ENCODE assay signal across 9 mouse cellular contexts in the genomic region with DNA sequence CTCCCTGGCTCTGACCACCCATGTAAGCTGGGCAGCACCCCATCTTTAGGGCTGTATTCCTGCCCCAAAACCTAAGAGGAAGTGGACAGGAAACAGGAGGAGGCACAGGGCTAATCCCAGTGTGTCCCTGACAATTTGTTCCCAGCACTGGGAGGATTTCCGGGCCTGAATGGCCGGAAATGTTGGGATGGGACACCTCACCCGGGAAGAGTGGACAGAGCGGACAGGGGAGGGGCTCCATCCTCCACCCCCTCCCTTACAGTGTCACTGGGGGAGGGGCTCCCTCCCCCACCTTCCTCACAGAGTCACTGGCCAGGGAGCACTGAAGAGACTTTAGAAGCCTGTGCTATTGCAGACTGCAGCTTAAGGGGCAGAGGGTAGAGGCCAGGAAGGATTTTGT. TPM values are rescaled to one million over a fixed set of nuclear protein-coding genes. Genes with fewer than 3 reads are reported as not detected.
DNase-seq lines count a peak whose midpoint lies in the region; ATAC-seq and TF ChIP-seq lines count a peak whose summit lies in the region.
"Had no signal": no experiment of that assay in that cellular context is flagged by ENCODE, and none has a peak within 500 bp of the region (broad histone marks: within the 10 kb centered on the region; RNA-seq: fewer than 3 reads in every experiment).

No protein-coding gene starts in this region.

- peaks cover 4% of the 10 kb centered on the region; the same call in 1 of the 2 replicates for H3K27me3 ChIP-seq in intestine, embryonic 15.5 days (replicated peaks)
- H3K27me3 ChIP-seq in intestine, postnatal 0 days (replicated peaks; ENCODE audit: control insufficient read depth, insufficient read depth, low read length) = peaks cover 5% of the 10 kb centered on the region; the same call in 1 of the 2 replicates
- H3K27me3 ChIP-seq in kidney, postnatal 0 days (ENCODE audit: insufficient read depth, low read length) = no peaks in the 10 kb centered on the region
- H3K27me3 ChIP-seq in lung, postnatal 0 days (replicated peaks; ENCODE audit: insufficient read depth, low read length) = no peaks in the 10 kb centered on the region

- H3K4me1 ChIP-seq in intestine, embryonic 15.5 days (replicated peaks) = peaks cover 34% of the 10 kb centered on the region
- H3K4me1 ChIP-seq in intestine, postnatal 0 days (replicated peaks; ENCODE audit: control insufficient read depth, insufficient read depth, low read length) = no peaks in the 10 kb centered on the region
- H3K4me1 ChIP-seq in kidney, postnatal 0 days (replicated peaks; ENCODE audit: insufficient read depth, low read length) = peaks cover 16% of the 10 kb centered on the region
- peaks cover 4% of the 10 kb centered on the region; the same call in 1 of the 2 replicates for H3K4me1 ChIP-seq in lung, postnatal 0 days (ENCODE audit: insufficient read depth, low read depth, low read length)

- no peaks in the 10 kb centered on the region for H3K9me3 ChIP-seq in intestine, embryonic 15.5 days
- H3K9me3 ChIP-seq in intestine, postnatal 0 days (ENCODE audit: control insufficient read depth) = no peaks in the 10 kb centered on the region
- no peaks in the 10 kb centered on the region for H3K9me3 ChIP-seq in kidney, postnatal 0 days (replicated peaks; ENCODE audit: low read length)
- H3K9me3 ChIP-seq in lung, postnatal 0 days (ENCODE audit: low read length) = no peaks in the 10 kb centered on the region

- peak overlapping the region; percentile 45 for H3K27ac ChIP-seq in intestine, embryonic 15.5 days
- H3K27ac ChIP-seq in intestine, postnatal 0 days (ENCODE audit: low read depth, low read length) = no peak overlapping the region
- H3K27ac ChIP-seq in kidney, postnatal 0 days = peak overlapping the region; percentile 85
- H3K27ac ChIP-seq in lung, postnatal 0 days (ENCODE audit: low read length) = peak overlapping the region; percentile 85

- H3K36me3 ChIP-seq in intestine, embryonic 15.5 days = no peaks in the 10 kb centered on the region
- H3K36me3 ChIP-seq in intestine, postnatal 0 days (ENCODE audit: control insufficient read depth, insufficient read depth) = no peaks in the 10 kb centered on the region
- H3K36me3 ChIP-seq in kidney, postnatal 0 days (ENCODE audit: insufficient read depth, low read length) = no peaks in the 10 kb centered on the region
- no peaks in the 10 kb centered on the region for H3K36me3 ChIP-seq in lung, postnatal 0 days (ENCODE audit: insufficient read depth, low read length)

- H3K4me3 ChIP-seq in intestine, embryonic 15.5 days (replicated peaks) = no peak overlapping the region
- no peak overlapping the region for H3K4me3 ChIP-seq in intestine, postnatal 0 days (ENCODE audit: low read depth, low read length)
- no peak overlapping the region for H3K4me3 ChIP-seq in kidney, postnatal 0 days (replicated peaks; ENCODE audit: low read depth, low read length)
- no peak overlapping the region for H3K4me3 ChIP-seq in lung, postnatal 0 days (ENCODE audit: low read depth, low read length)

- TF ChIP-seq EP300 in lung, postnatal 0 days (IDR thresholded peaks at IDR 0.05) = peak; percentile 98

- ATAC-seq in intestine, embryonic 15.5 days = no peak
- ATAC-seq in intestine, postnatal 0 days = no peak
- peak; percentile 26 for ATAC-seq in kidney, postnatal 0 days (replicated peaks; ENCODE audit: low FRiP score, low read depth)
- ATAC-seq in lung, postnatal 0 days = peak; percentile 81

- no peak overlapping the region for H3K9ac ChIP-seq in intestine, embryonic 15.5 days
- H3K9ac ChIP-seq in intestine, postnatal 0 days (ENCODE audit: low read depth, low read length) = no peak overlapping the region
- H3K9ac ChIP-seq in kidney, postnatal 0 days (ENCODE audit: low read depth, low read length) = no peak overlapping the region
- no peak overlapping the region for H3K9ac ChIP-seq in lung, postnatal 0 days (replicated peaks; ENCODE audit: low read depth)

- DNase-seq in heart, adult 9 months (ENCODE audit: low spot score in 2 of 2) = peak; percentile 84 to 94
- DNase-seq in kidney, postnatal 0 days (ENCODE audit: low spot score) = peak; percentile 71
- peak; percentile 75 for DNase-seq in lung, postnatal 0 days (ENCODE audit: low spot score)
- no peak for DNase-seq in urinary bladder, adult 2 months (ENCODE audit: low spot score)
- no peak for DNase-seq in layer of hippocampus, adult 18-20 months (ENCODE audit: low spot score in 2 of 2)
- DNase-seq in right cerebral cortex, adult 18-20 months = no peak

- WGBS in intestine, embryonic 15.5 days = 58% methylated on average over 4 of the region's 4 CpGs
- WGBS in intestine, postnatal 0 days = 65% methylated on average over 4 of the region's 4 CpGs
- WGBS in kidney, postnatal 0 days = 30% methylated on average over 4 of the region's 4 CpGs
- 35% methylated on average over 4 of the region's 4 CpGs for WGBS in lung, postnatal 0 days

- no peak overlapping the region; the same call in 1 of the 2 replicates for H3K4me2 ChIP-seq in intestine, embryonic 15.5 days (replicated peaks)
- H3K4me2 ChIP-seq in intestine, postnatal 0 days (replicated peaks; ENCODE audit: low read depth) = no peak overlapping the region
- H3K4me2 ChIP-seq in kidney, postnatal 0 days (ENCODE audit: low read length) = peak overlapping the region; percentile 4; the same call in 1 of the 2 replicates
- H3K4me2 ChIP-seq in lung, postnatal 0 days (replicated peaks; ENCODE audit: low read depth, low read length) = peak overlapping the region; percentile 11; the same call in 1 of the 2 replicates

- TF ChIP-seq CTCF in intestine, postnatal 0 days (IDR thresholded peaks at IDR 0.05; ENCODE audit: low read depth) = no peak
- no peak for TF ChIP-seq CTCF in kidney, postnatal 0 days (IDR thresholded peaks at IDR 0.05; ENCODE audit: low read depth)
- TF ChIP-seq CTCF in lung, postnatal 0 days (IDR thresholded peaks at IDR 0.05) = no peak

RNA-seq across cellular contexts. Expression of a gene that starts 5.9 kb away (rescaled TPM):
- polyA plus RNA-seq in intestine, embryonic 15.5 days (2015; fragmentation: Nextera tagmentation; extraction: Ambion mirVana) = 0.13 and 0.34 TPM in 2 replicates
- polyA plus RNA-seq in intestine, postnatal 0 days (2015; fragmentation: Nextera tagmentation; extraction: Ambion mirVana) = 0.18 TPM in 2 replicates
- polyA plus RNA-seq in kidney, postnatal 0 days (2015; fragmentation: Nextera tagmentation; extraction: Ambion mirVana) = 0.11 TPM in 1 of 2 replicates, not detected in the other
- 0.30 TPM in 2 replicates for polyA plus RNA-seq in lung, postnatal 0 days (2015; fragmentation: Nextera tagmentation; extraction: Ambion mirVana)
- polyA plus RNA-seq in urinary bladder, adult 2 months (2012; rRNA removed) = not detected in 2 replicates
- total RNA-seq in layer of hippocampus, adult 18-20 months (2021) = 1 to 10 TPM; 1.5 to 1.8 TPM
- total RNA-seq: granulocyte monocyte progenitor cell, adult 5-6 weeks had no signal

RNA-seq across cellular contexts. Expression of a gene that starts 14.1 kb away (rescaled TPM):
- 27.8 and 28.6 TPM in 2 replicates for polyA plus RNA-seq in intestine, embryonic 15.5 days (2015; fragmentation: Nextera tagmentation; extraction: Ambion mirVana)
- 11.2 and 11.7 TPM in 2 replicates for polyA plus RNA-seq in intestine, postnatal 0 days (2015; fragmentation: Nextera tagmentation; extraction: Ambion mirVana)
- 31.1 and 31.3 TPM in 2 replicates for polyA plus RNA-seq in kidney, postnatal 0 days (2015; fragmentation: Nextera tagmentation; extraction: Ambion mirVana)
- polyA plus RNA-seq in lung, postnatal 0 days (2015; fragmentation: Nextera tagmentation; extraction: Ambion mirVana) = 51.8 and 53.5 TPM in 2 replicates
- polyA plus RNA-seq in urinary bladder, adult 2 months (2012; rRNA removed) = 9.9 and 10.3 TPM in 2 replicates
- total RNA-seq in layer of hippocampus, adult 18-20 months (2021) = 10 to 100 TPM; 16.6 to 19.4 TPM

RNA-seq across cellular contexts. Expression of a gene that starts 22.1 kb away (rescaled TPM):
- 95.7 and 99.6 TPM in 2 replicates for polyA plus RNA-seq in intestine, embryonic 15.5 days (2015; fragmentation: Nextera tagmentation; extraction: Ambion mirVana)
- polyA plus RNA-seq in intestine, postnatal 0 days (2015; fragmentation: Nextera tagmentation; extraction: Ambion mirVana) = 54.0 and 62.2 TPM in 2 replicates
- 87.4 and 90.6 TPM in 2 replicates for polyA plus RNA-seq in kidney, postnatal 0 days (2015; fragmentation: Nextera tagmentation; extraction: Ambion mirVana)
- 62.8 and 68.7 TPM in 2 replicates for polyA plus RNA-seq in lung, postnatal 0 days (2015; fragmentation: Nextera tagmentation; extraction: Ambion mirVana)
- polyA plus RNA-seq in urinary bladder, adult 2 months (2012; rRNA removed) = 112 and 151 TPM in 2 replicates
- total RNA-seq in layer of hippocampus, adult 18-20 months (2021) = 100 to 1,000 TPM; 119 to 123 TPM

RNA-seq across cellular contexts. Expression of a gene that starts 22.1 kb away (rescaled TPM):
- 61.4 and 64.2 TPM in 2 replicates for polyA plus RNA-seq in intestine, embryonic 15.5 days (2015; fragmentation: Nextera tagmentation; extraction: Ambion mirVana)
- polyA plus RNA-seq in intestine, postnatal 0 days (2015; fragmentation: Nextera tagmentation; extraction: Ambion mirVana) = 59.2 and 60.4 TPM in 2 replicates
- 74.9 and 79.4 TPM in 2 replicates for polyA plus RNA-seq in kidney, postnatal 0 days (2015; fragmentation: Nextera tagmentation; extraction: Ambion mirVana)
- 60.9 and 63.5 TPM in 2 replicates for polyA plus RNA-seq in lung, postnatal 0 days (2015; fragmentation: Nextera tagmentation; extraction: Ambion mirVana)
- 42.9 and 53.7 TPM in 2 replicates for polyA plus RNA-seq in urinary bladder, adult 2 months (2012; rRNA removed)
- total RNA-seq in layer of hippocampus, adult 18-20 months (2021) = 10 to 100 TPM; 30.2 to 32.1 TPM

RNA-seq across cellular contexts. Expression of a gene that starts 31.0 kb away (rescaled TPM):
- 30.1 and 35.5 TPM in 2 replicates for polyA plus RNA-seq in intestine, embryonic 15.5 days (2015; fragmentation: Nextera tagmentation; extraction: Ambion mirVana)
- 12.4 and 15.2 TPM in 2 replicates for polyA plus RNA-seq in intestine, postnatal 0 days (2015; fragmentation: Nextera tagmentation; extraction: Ambion mirVana)
- 36.1 and 36.2 TPM in 2 replicates for polyA plus RNA-seq in kidney, postnatal 0 days (2015; fragmentation: Nextera tagmentation; extraction: Ambion mirVana)
- 12.6 and 15.6 TPM in 2 replicates for polyA plus RNA-seq in lung, postnatal 0 days (2015; fragmentation: Nextera tagmentation; extraction: Ambion mirVana)
- polyA plus RNA-seq in urinary bladder, adult 2 months (2012; rRNA removed) = 29.4 and 36.3 TPM in 2 replicates
- total RNA-seq in layer of hippocampus, adult 18-20 months (2021) = 1 to 10 TPM; 8.5 to 9.9 TPM

Comparison
In these comparisons a context has a peak if more than half of its experiments do, and no peak if none do; other contexts are left out.
1. ATAC-seq: peak in kidney, postnatal 0 days (single experiment) and lung, postnatal 0 days (single experiment); none in intestine, embryonic 15.5 days (single experiment) and intestine, postnatal 0 days (single experiment).
2. H3K4me2 ChIP-seq: peak in kidney, postnatal 0 days (single experiment) and lung, postnatal 0 days (single experiment); none in intestine, embryonic 15.5 days (single experiment) and intestine, postnatal 0 days (single experiment).
3. DNase-seq: peak in heart, adult 9 months (2 of 2), kidney, postnatal 0 days (single experiment) and lung, postnatal 0 days (single experiment); none in urinary bladder, adult 2 months (single experiment), layer of hippocampus, adult 18-20 months (0 of 2) and right cerebral cortex, adult 18-20 months (single experiment).